Mouse (Mus musculus): Measurements from ENCODE around the gene Myo1a.

Gene Myo1a

DNA sequence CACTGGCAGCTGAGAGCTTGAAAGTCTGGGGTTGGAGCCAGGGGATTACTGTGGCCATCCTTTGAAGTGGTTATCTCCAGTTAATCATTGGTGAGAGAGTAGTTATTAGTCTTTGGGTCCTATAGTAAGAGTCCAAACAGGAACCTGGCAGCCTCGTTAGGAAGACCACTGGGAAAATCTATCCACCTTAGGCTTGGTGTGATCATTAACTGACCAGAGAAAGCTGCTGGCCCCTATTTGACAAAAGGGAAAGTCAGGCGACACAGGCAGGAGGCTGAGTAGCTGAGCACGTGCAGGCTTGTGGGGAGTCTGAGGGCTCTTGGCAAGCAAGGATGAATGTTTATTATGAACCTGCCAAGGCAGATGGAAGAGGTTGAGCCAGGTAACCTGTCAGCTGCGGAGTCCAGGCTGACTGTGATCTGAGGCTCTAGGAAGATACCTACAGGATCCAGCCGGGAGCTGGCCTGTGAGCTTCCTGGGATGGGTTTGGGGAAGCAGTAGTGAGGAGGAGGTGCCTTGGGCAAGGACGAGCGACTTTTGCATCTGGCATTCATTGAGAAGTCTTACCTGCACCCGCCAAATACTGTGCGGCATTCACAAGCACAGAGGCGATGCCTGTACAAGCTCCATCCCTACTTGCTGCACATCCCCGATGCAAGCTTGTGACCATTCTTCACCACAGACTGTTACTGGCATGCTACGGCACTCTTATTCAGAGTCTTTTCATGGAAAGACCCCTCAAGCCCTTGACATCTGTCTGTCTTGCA lies 59.1 kb downstream of the Myo1a start:
- peak; percentile 67 for DNase-seq

DNA sequence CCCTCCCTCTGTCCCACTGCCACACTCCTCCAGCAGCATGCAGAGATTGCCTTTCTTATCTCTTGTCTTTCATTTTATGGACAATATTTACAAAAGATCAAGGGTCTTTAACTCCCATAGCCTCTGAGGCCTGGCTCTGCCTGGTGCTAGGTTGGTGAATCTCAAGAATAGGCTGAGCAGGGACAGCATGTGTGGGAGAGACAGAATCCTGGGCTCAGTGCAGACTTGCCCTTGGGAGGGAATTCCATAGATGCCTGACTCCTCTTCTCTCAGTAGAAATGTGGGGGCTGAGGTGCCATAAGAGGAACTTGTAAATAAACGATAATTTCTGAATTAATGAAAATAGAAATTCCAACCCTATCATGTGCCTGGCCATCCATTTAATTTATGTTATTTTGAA lies 61.6 kb downstream of the Myo1a start:
- DNase-seq = peak; percentile 1

Measured in kidney, adult 18-20 months (tissue).